Mouse (Mus musculus): ENCODE data around the gene Rbfox1. TPM values are rescaled to one million over a fixed set of nuclear protein-coding genes. Genes with fewer than 3 reads are reported as not detected.

Rbfox1 gene
- total RNA-seq, 2 experiments from 2014 or later: not detected

DNA sequence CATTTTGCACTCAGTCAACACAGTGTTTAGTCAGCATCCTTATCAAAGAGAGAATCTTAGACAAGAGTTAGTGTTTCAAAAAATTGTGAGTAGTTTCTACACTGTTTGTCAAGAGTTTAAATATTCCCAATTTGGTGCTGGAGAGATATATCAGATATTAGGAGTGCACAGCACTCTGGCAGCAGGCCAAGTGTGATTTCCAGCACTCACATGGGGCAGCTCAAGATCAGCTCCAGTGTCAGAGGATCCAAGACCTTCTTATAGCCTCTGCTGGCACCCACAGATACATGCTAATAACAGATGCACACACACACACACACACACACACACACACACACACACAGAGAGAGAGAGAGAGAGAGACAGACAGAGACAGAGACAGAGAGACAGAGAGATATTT lies 424.8 kb downstream of the Rbfox1 start:
- ATAC-seq (replicated peaks; ENCODE audit: low FRiP score, low TSS enrichment, poor library complexity, severe bottlenecking): no peak

DNA sequence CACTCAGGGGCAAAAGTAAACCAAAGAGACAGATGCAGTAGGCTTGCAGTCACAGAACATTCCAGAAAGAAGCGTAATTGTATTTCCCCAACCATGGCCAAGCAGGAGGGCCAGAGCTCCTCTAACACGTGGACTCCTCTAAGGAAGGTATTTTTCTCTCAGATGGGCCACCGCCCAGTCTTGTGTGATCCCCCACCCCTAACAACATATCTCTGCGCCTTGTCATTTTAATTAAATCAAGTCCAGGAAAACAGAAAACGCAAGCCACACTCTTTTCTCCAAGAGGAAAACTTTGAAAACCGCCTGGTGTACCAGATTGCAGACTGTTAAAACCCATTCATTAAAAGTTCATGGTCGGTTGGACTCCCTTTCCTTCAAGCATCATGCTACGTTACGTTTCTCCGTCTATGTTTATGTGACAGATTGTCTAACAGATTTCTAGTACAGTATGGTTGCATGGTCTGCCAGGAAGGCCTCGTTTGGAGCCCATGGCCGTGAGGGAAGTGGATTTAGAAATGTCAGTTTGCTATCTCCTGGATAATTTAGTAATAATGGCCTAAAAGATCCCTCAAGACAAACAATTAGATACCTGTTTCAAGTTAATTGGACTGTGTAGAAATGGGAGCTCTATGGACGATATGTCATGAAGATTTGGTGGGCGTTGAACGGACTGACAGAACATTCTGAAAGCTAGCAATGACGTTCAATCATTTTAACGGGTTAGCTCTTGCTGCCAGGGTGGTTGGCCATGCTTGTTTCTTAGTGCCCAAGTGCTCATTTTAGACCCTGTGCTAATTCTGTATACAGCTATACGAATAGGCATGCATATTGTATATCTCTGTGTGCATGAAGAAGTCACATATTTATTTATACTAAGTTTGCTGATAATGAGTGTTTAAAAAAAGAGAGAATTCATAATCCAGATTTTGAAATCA lies 425.9 kb downstream of the Rbfox1 start:
- ATAC-seq (replicated peaks; ENCODE audit: low FRiP score, low TSS enrichment, poor library complexity, severe bottlenecking): no peak

DNA sequence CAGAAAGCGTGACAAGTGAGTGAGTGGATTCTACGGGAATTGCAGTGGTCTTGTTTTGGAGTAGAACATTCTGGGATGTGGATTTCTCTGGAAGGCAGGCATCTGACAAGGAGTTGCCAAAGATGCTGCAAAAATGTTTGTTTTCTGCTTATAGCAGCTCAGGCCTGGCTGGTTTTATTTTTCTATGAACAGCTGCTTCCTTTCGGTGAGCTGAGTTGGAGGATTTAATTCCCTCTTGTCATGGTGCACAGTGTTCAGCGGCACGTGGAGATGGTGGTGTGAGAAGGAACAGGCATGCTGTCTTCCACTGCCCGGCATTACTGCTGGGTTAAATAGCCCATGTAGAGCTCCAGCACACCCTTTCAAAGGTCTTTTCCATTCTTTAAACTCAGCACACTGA lies 428.5 kb downstream of the Rbfox1 start:
- ATAC-seq (replicated peaks; ENCODE audit: low FRiP score, low TSS enrichment, poor library complexity, severe bottlenecking): no peak

DNA sequence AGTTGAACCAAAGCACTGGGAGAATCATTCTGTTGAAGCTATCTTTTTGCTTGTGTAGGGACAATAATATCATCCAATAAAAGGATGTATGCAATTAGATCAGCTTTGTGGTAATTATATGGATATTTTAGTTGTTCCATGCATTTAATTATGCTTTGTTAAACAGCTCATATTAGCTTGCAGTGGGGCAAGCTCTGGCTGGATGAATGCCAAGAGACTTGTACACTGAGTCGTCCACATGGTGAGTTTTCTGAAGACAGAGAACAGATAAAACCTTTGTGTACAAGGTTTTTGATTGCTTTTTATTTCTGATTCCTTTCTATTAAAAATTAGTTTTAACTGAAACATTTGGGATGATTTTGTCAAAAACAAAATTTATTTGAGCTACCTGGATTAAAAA lies 439.7 kb downstream of the Rbfox1 start:
- ATAC-seq (replicated peaks; ENCODE audit: low FRiP score, low TSS enrichment, poor library complexity, severe bottlenecking): no peak

DNA sequence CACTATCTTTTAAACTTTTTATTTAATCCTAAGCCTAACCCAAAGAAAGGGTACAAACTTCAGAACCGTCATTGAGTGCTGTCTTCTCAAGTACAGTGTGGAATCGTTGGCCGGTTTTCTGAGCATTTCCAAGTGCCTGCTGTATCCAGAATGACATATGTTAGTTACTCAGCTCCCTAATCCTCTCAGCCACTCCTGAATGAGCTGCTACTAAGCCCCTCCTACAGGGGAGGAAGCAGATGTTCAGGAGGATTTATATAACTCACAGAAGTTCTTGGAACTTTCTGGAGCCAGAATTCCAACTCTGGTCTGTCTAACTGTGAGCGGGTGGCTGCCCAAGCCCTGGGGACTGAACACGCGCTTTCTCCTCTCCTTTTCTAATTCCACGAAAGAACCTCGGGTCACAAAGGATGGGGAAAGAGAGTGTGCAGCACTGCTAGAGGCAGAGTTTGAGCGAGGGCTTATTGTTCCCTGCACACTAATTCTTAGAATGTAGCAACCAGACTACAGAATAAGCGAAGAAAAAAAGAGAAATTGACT lies 446.3 kb downstream of the Rbfox1 start:
- no peak for ATAC-seq (replicated peaks; ENCODE audit: low FRiP score, low TSS enrichment, poor library complexity, severe bottlenecking)

DNA sequence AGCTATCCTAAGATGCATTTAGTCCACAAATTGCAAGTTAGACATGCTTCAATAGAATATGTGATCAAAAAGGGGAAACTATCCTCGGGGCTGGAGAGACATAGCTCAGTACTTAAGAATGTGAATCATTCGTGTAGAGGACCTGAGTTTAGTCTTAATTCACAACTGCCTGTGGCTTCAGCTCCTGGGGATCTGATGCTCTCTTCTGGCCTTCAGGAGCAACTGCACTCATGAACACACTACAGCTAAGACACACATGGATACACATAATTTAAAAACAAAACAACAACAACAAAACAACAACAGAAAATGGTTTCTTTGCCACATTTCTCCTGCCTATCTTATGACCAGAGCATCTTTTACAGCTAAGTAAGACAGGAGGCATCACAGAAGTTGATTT lies 448.1 kb downstream of the Rbfox1 start:
- no peak for ATAC-seq (replicated peaks; ENCODE audit: low FRiP score, low TSS enrichment, poor library complexity, severe bottlenecking)

DNA sequence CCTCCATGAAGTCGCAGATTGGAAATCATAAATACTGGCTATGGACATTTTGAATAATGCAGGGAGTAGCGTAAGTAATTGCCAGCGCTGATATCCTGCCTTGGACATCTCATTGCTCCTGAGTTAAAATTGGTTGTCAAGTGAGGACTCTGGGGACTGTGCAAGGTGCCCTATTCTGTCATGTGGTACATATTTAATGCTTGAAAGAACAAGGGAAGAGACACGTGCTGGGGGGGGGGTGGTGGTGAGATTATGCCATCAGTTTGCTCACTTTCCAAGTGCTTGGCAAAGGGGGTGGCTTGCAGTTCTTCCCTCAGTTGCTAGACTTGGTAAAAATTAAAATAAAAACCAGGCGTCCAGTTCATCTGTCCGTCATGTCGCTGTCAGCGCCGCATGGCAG lies 462.9 kb downstream of the Rbfox1 start:
- ATAC-seq (replicated peaks; ENCODE audit: low FRiP score, low TSS enrichment, poor library complexity, severe bottlenecking): no peak

DNA sequence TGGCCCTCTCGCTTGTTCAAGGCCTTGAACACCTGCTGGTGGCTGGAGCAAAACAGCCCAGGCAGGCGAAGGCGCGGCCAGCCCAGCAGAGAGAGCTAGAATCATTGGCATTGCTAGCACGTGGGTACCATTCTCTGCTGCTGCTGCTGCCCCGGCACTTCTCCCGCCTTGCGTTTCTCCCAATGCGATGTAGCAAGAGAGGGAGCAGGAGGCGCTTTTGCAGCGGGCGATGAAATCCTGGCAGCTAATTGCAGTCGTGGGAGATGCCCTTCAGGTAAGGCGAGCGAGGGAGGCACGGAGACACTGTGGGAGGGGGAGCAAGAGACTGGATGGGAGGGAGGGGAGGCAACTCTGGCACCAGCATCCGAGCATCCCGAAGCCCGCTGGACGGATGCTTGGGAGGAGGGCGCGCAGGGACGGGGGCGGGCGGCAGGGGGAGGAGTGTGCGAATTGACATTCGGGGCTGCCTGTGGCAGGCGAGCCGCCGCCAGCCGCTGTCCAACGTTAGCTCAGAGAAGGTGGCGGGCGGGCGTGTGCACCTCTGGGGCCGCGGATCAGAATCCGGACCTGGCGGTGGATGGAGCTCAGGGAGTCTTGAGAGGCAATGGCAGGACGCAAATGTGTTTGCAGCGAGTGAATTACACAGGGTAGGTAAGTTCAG lies 463.6 kb downstream of the Rbfox1 start:
- no peak for ATAC-seq (replicated peaks; ENCODE audit: low FRiP score, low TSS enrichment, poor library complexity, severe bottlenecking)

DNA sequence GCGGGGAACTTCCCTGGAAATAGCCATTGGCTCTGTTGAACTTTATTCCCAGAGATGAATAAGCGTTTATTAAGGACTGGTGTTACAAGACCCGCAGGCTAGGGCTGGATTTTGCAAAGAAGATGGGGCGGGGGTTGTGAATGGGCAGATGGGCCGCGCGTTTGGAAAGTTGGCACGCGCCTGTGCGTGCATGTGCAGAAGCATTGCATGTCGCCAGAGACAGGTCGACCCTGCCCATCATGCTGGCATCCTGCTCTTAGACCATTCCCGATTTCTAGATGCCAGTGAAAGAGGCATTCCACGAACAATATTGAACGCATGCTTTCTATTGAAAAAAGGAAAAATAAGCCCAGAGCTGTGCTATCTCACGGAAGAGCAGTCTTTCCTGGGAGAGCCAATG lies 464.2 kb downstream of the Rbfox1 start:
- no peak for ATAC-seq (replicated peaks; ENCODE audit: low FRiP score, low TSS enrichment, poor library complexity, severe bottlenecking)

DNA sequence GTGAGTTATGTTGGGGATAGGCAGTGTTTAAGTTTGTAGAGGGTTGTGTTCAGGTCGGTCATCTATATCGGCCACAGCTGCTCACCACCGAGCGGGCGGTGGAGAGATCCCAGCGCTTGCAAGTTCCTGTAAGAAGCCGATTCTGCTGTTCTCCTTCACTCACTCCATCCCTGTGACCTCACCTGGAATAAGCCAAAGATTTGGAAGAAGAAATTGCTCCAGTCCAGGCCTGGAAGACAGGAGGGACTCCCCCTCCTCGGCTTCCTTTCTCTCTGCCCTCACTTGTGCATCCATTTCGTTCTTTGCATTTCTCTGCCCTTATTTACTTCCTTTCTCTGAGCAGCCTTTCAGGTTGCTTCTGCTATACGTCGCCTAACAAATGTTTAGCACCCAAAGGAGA lies 465.1 kb downstream of the Rbfox1 start:
- ATAC-seq (replicated peaks; ENCODE audit: low FRiP score, low TSS enrichment, poor library complexity, severe bottlenecking): no peak

DNA sequence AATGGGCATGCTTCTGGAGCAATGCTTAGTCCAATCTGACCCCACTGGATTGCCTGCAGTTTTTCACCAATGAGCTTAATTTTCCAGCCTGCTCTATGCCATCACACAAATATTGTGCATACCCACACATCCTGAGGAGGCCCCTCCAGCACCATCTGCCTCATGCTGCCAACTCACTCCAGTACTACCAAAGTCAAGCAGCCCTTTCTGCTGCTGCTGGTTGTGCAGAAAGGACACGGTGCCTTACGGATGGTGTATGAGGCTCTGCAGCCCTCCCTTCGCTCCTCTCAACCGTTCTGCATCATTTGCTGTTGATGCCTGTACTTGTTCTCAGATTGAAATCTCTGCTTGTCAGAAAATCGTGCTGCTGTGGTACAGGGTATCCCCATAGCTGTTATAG lies 468.0 kb downstream of the Rbfox1 start:
- ATAC-seq (replicated peaks; ENCODE audit: low FRiP score, low TSS enrichment, poor library complexity, severe bottlenecking): no peak

DNA sequence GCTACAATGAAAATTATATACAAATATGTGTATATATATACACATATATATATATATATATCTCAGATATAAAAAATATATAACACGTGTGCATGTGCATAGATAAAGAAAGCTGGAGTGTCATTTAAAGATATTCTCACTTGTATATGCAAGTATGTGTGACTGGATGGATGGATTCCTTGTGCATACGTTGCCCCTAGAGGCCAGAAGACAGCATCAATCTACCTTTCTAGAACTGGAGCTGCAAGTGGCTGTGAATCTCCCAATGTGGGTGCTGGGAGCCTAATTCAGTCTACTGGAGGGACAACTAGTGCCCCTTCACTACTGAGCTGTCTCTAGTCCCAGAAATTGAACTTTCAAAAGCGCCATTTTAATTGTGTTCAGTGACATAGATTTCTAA lies 471.8 kb downstream of the Rbfox1 start:
- ATAC-seq (replicated peaks; ENCODE audit: low FRiP score, low TSS enrichment, poor library complexity, severe bottlenecking): no peak

DNA sequence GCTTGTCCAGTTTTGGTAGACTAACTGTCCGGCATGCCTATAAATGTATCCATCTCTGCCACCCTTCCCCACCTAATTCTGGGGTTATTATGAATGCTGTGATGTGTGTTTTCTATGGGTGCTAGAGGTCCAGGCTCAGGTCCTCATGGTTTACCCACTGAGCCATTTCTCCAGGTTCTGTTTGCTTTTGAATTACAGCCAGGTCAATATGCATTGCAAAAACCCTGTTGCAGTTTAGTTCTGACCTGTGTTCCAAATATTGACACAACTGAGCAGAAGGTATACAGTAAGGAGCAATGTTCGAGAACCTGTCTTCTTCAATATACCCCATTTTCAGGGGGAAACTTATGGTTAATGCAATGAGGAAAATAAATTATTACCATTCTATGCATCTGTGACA lies 480.6 kb downstream of the Rbfox1 start:
- ATAC-seq (replicated peaks; ENCODE audit: low FRiP score, low TSS enrichment, poor library complexity, severe bottlenecking): no peak

DNA sequence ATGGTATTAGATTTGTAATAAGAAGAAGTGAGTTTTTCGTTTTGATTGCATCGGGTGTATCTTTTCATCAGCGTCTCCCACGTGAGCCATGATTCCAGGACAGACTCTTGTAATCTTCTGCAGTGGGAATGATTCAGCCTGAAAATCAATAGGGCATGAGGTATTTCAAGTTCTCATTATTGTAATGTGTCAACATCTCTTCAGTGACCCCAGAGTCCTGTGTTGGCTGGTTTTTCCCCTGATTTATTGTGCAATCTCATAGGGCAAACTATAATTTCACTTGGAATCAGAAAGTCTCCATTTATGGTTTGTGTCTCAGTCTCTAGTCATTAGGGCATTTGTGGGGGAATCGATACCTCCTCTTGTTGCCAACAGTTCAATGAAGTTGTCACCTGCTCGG lies 481.5 kb downstream of the Rbfox1 start:
- no peak for ATAC-seq (replicated peaks; ENCODE audit: low FRiP score, low TSS enrichment, poor library complexity, severe bottlenecking)

DNA sequence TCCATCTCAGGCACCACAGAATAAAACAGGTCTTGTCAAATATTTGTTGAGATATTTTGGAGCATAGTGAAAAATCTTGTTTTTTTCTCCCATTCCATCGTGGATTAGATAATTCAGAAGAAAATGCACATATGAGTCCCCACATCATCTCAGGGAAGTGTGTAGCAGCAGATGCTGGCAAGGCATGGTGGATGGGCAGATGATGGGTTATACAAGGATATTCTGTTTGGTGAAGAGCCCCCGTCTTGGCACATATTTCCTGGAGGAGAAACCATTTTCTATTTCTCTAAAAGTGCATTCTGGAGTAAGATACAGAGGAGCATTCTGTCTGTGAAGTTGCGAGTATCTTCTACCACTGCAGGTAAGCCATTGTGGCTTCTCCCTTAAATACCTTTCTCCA lies 495.8 kb downstream of the Rbfox1 start:
- ATAC-seq (replicated peaks; ENCODE audit: low FRiP score, low TSS enrichment, poor library complexity, severe bottlenecking): no peak

DNA sequence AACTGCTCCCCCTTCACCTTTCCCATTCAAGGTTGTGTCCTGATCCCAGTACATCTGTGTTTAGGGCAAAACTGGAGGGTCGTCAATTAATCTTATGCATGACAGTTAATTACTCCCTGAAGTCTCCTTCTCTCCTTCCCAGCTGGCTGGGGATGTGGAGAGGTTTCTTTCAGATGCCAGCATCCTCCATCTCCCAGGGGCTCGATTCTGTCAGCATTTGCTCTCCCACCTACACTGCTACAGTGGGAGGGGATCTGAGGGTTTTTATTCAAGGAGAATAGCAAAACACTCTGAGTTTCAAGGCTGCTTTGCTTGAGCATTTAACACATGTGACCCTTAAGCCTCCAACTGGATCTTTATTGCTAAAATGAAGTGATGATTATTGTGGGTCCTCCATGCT lies 496.4 kb downstream of the Rbfox1 start:
- no peak for ATAC-seq (replicated peaks; ENCODE audit: low FRiP score, low TSS enrichment, poor library complexity, severe bottlenecking)

DNA sequence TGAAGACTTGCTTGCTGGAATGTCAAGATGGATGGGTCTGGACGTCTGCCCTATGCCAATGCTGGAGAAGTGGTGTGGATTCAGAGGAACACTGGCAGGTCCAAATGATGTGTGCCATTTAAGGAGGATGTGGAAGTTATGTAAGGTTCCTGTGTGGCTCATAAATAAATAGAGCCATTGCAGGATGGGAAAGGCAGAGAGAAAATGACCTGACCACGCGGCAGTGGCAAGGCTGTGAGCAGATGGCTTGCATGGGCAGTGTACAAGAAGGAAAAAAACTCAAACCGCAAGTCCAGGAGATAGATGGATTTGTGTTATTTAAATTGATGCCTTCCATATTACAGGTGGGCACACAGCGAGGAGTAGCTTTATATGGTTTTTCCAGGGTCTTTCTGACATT lies 497.6 kb downstream of the Rbfox1 start:
- no peak for ATAC-seq (replicated peaks; ENCODE audit: low FRiP score, low TSS enrichment, poor library complexity, severe bottlenecking)

DNA sequence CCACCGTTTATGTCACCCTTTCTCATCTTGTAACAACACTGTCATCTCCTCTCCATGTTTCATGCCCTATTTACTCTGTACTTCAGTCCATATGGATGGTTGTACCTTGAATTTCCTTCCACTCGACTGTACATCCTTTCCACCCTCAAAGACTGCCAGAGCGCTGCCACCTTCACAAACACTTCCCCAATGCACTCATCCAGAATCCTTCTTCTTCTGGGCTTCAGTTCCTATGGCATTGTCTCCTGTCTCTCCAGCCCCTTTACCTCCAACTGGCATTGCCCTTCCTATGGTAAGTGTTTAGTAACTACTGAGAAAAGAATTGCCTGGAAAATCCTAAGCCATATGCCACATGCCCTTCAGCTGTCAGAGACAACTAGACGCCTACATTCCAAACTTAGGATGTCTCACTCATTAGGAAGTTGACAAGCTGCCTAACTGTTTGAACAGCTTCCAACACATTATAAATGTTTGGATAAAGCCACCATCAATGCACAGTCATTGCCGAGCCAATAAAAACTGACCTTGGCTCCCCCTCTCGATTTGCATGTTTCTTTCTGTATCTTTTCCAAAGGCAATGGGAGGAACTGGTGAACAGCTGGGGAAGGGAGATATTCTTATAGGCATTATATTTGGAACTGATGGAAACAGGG lies 505.2 kb downstream of the Rbfox1 start:
- ATAC-seq (replicated peaks; ENCODE audit: low FRiP score, low TSS enrichment, poor library complexity, severe bottlenecking): no peak

DNA sequence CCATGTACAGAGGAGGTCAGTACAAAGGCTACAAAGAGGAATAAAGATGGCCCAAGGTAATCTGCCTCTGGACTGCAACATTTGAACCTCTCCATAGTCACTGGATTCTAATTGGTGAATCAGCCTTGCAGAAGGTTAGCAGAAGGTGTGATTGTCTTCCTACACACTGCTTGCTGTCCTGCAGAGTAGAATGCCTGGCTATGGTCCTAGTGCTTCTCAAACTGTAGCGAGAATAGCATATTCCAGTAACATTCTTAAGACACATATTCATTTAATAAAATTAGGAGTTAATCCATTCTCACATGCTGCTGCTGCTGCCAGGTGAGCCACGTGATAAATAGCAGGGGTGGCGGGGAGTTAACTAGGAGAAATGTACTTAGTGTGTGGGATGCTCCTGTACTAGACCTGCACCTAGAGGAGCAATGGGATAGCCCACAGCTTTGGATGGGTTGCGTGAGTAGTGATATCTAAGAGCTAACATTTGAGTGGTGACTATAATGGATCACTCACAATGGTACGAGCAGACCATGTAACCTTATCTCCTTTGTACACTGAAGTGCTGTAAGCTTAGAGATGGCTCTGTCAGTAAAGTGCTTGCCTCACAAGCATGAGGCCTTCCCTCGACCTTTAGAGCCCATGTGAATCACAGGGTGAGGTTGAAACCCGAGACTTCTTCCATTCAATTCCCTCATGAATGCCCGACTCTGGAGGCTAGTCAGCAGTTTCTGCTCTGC lies 511.7 kb downstream of the Rbfox1 start:
- ATAC-seq (replicated peaks; ENCODE audit: low FRiP score, low TSS enrichment, poor library complexity, severe bottlenecking): no peak

DNA sequence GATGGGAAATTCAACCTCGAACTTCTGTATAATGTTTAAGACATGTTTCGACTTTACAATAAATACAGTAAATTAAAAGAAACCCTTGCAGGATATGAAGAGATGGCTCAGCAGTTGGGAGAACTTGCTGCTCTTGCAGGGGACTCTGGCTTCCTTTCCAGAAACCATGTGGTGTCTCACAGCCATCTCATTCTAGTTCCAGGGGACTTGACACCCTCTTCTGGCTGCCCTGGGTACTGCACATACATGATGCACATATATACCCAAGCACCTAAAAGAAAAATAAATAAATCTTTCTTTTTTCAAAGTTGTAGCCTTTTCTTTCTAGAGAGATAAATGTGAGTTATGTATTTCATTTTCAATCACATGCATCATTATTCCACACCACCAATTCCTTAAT lies 512.5 kb downstream of the Rbfox1 start:
- ATAC-seq (replicated peaks; ENCODE audit: low FRiP score, low TSS enrichment, poor library complexity, severe bottlenecking): no peak
